Mouse (Mus musculus) megakaryocyte, embryonic 14.5 days (primary cell): ENCODE data around the gene Slc16a3.

Experiments used
- FLI1 ChIP-seq: IDR thresholded peaks from 2 replicates; pipeline ENCODE4 v1.6.1; 2012; ENCODE audit warnings: low read length, inconsistent platforms, mixed read lengths
- GATA1 ChIP-seq: IDR thresholded peaks from 3 replicates; pipeline ENCODE4 v1.6.1; 2012; ENCODE audit warnings: mixed read lengths, low read length, inconsistent platforms, borderline replicate concordance

DNA sequence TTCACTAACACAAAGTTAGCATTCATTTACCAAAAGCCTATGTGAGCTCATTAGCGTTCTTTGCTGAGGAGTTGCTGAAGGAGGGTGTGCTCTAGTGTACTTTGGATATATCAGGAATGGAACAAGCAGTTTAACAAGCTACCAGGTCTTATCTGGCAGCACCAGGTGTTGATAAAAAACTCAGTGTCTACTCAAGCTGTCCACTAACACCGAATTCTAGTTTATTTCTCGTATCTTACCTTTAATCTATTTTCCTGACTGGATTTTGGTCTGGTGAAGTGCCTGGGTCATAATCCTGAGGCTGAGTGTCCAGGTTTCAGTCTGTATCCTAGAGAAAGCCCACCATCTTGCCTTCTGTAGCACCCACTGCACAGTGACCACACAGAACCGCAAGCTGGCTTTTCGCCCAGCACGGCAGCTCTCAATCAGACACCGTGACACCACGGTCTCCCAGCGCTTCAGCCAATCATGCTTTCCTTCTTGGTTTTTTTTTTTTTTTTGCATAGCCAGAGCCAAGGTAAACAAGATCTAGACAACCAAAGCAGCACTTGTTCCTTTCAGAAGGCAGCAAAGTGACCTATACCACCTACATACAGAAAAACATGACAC is 32.3 kb downstream of the Slc16a3 start:
- TF ChIP-seq GATA1 (no peak), FLI1 (no peak)
